Mouse (Mus musculus) heart, embryonic 11.5 days (tissue): ENCODE measurements around the gene Tdrkh. TPM values are rescaled to one million over a fixed set of nuclear protein-coding genes. Genes with fewer than 3 reads are reported as not detected.
A peak's percentile ranks its signal among the peaks of the same experiment; 100 is the strongest.

Experiments used
- ATAC-seq: fragments of 200-750 bp; cut with Nextera tagmentation; replicated peaks from 2 replicates; pipeline ENCODE4 v1.8.0; 2017; ENCODE audit warnings: moderate library complexity; ENCODE audit not compliant: insufficient number of reproducible peaks, low FRiP score, low TSS enrichment
- H3K27ac ChIP-seq: fragments of 300-500 bp; sonication (generic); 2 replicates; pipeline ENCODE4 v1.5.1; 2014; ENCODE audit warnings: mild to moderate bottlenecking, low read depth, low read length
- H3K27me3 ChIP-seq: fragments of 300-500 bp; sonication (generic); 2 replicates; pipeline ENCODE4 v1.6.1; 2014; ENCODE audit warnings: mild to moderate bottlenecking, low read length, mixed read lengths; ENCODE audit not compliant: control insufficient read depth, insufficient read depth
- H3K36me3 ChIP-seq: fragments of 300-500 bp; sonication (generic); 2 replicates; pipeline ENCODE4 v1.6.1; 2014; ENCODE audit warnings: mild to moderate bottlenecking, low read length, moderate library complexity, mixed read lengths; ENCODE audit not compliant: control insufficient read depth, insufficient read depth
- H3K4me1 ChIP-seq: fragments of 300-500 bp; sonication (generic); 2 replicates; pipeline ENCODE4 v1.6.1; 2014; ENCODE audit warnings: low read length; ENCODE audit not compliant: control insufficient read depth, insufficient read depth
- H3K4me2 ChIP-seq: fragments of 300-500 bp; sonication (generic); 2 replicates; pipeline ENCODE4 v1.6.1; 2014; ENCODE audit warnings: mild to moderate bottlenecking, moderate library complexity
- H3K4me3 ChIP-seq: fragments of 300-500 bp; sonication (generic); 2 replicates; pipeline ENCODE4 v1.5.1; 2014; ENCODE audit warnings: low read depth, low read length
- H3K9ac ChIP-seq: fragments of 300-500 bp; sonication (generic); 2 replicates; pipeline ENCODE4 v1.6.1; 2014; ENCODE audit warnings: mild to moderate bottlenecking, low read depth, low read length, moderate library complexity
- H3K9me3 ChIP-seq: fragments of 300-500 bp; sonication (generic); replicated peaks from 2 replicates; pipeline ENCODE4 v1.6.1; 2016; ENCODE audit warnings: low read length; ENCODE audit not compliant: control insufficient read depth
- WGBS: fragments of 180-500 bp; shearing (Covaris S2); extraction: QIAGEN DNeasy Blood & Tissue Kit; methylation state at CpG from one replicate; pipeline ENCODE4 v1.1.7; 2014; ENCODE audit not compliant: insufficient replicate concordance; 5-methylcytosine and 5-hydroxymethylcytosine counted together
- polyA plus RNA-seq: library from polyadenylated mRNA; unstranded; fragments of >200 nt; fragmentation: Nextera tagmentation; extraction: Ambion mirVana; gene quantifications from 2 replicates; pipeline ENCODE4 v1.2.1, GENCODE M21; 2014

Tdrkh gene
- polyA plus RNA-seq, 1 experiment from 2014 or later, result 8.7 TPM

GRCm38 (mm10) chr3:94405561-94405960 lies 7.5 kb upstream of the Tdrkh start:
- 66% methylated on average over 4 of the region's 4 CpGs for WGBS
- no peak for ATAC-seq
- no peaks in the 10 kb centered on the region for H3K36me3 ChIP-seq

GRCm38 (mm10) chr3:94412530-94412929 lies 543 bp upstream of the Tdrkh start:
- Histone ChIP-seq H3K27me3 (no peaks in the 10 kb centered on the region; the same call in 1 of the 2 replicates), H3K4me2 (peak overlapping the region; percentile 66), H3K4me1 (no peaks in the 10 kb centered on the region), H3K9ac (peak overlapping the region; percentile 23), H3K36me3 (no peaks in the 10 kb centered on the region), H3K9me3 (no peaks in the 10 kb centered on the region), H3K4me3 (peak overlapping the region; percentile 44), H3K27ac (no peak overlapping the region)
- WGBS, result 10% methylated on average over 25 of the region's 25 CpGs
- no peak for ATAC-seq

More at GRCm38 (mm10) chr3:94405561-94405960, 7.5 kb upstream of the Tdrkh start:
- H3K27ac ChIP-seq, result no peak overlapping the region
- no peak overlapping the region for H3K9ac ChIP-seq
- H3K4me2 ChIP-seq, result no peak overlapping the region
- no peaks in the 10 kb centered on the region for H3K9me3 ChIP-seq
- no peak overlapping the region for H3K4me3 ChIP-seq
- H3K4me1 ChIP-seq, result no peaks in the 10 kb centered on the region
- peaks cover 46% of the 10 kb centered on the region for H3K27me3 ChIP-seq

GRCm38 (mm10) chr3:94430980-94431379 lies 17.9 kb downstream of the Tdrkh start:
- Histone ChIP-seq H3K27ac (no peak overlapping the region), H3K4me2 (no peak overlapping the region), H3K27me3 (no peaks in the 10 kb centered on the region), H3K9ac (no peak overlapping the region), H3K9me3 (no peaks in the 10 kb centered on the region), H3K36me3 (no peaks in the 10 kb centered on the region), H3K4me3 (no peak overlapping the region), H3K4me1 (no peaks in the 10 kb centered on the region)
- 67% methylated on average over 2 of the region's 2 CpGs for WGBS
- ATAC-seq, result no peak

- no peak overlapping the region for H3K4me2 ChIP-seq
- ATAC-seq, result no peak
- whole genome bisulfite sequencing, result 91% methylated on average over 2 of the region's 2 CpGs
- no peaks in the 10 kb centered on the region for H3K9me3 ChIP-seq
- H3K27ac ChIP-seq, result no peak overlapping the region
- no peak overlapping the region for H3K9ac ChIP-seq
- no peaks in the 10 kb centered on the region for H3K36me3 ChIP-seq
- H3K4me1 ChIP-seq, result no peaks in the 10 kb centered on the region
- H3K4me3 ChIP-seq, result no peak overlapping the region
- no peaks in the 10 kb centered on the region for H3K27me3 ChIP-seq
Measured at GRCm38 (mm10) chr3:94434305-94434704, 21.2 kb downstream of the Tdrkh start.

- Histone ChIP-seq H3K27ac (no peak overlapping the region), H3K4me3 (no peak overlapping the region), H3K27me3 (no peaks in the 10 kb centered on the region), H3K9ac (no peak overlapping the region), H3K36me3 (no peaks in the 10 kb centered on the region), H3K4me2 (no peak overlapping the region), H3K4me1 (no peaks in the 10 kb centered on the region), H3K9me3 (no peaks in the 10 kb centered on the region)
- no peak for ATAC-seq
- WGBS, result 73% methylated on average over 9 of the region's 9 CpGs
Measured at GRCm38 (mm10) chr3:94436420-94436819, 23.3 kb downstream of the Tdrkh start.

GRCm38 (mm10) chr3:94441182-94441581 lies 28.1 kb downstream of the Tdrkh start:
- Histone ChIP-seq H3K27ac (no peak overlapping the region), H3K9ac (no peak overlapping the region), H3K27me3 (no peaks in the 10 kb centered on the region), H3K36me3 (peaks cover 11% of the 10 kb centered on the region; the same call in 1 of the 2 replicates), H3K4me2 (no peak overlapping the region), H3K4me1 (0 out of 2 replicates have a peak, but pooled peaks cover 3% of the 10 kb centered on the region), H3K9me3 (no peaks in the 10 kb centered on the region), H3K4me3 (no peak overlapping the region)
- ATAC-seq, result no peak
- 39% methylated on average over 3 of the region's 3 CpGs for WGBS

GRCm38 (mm10) chr3:94442951-94443596 lies 30.0 kb downstream of the Tdrkh start, which contains the start of gene Mrpl9:
Gene Mrpl9, plus strand, starts transcription at chr3:94443318.
- H3K36me3 ChIP-seq, result peaks cover 28% of the 10 kb centered on the region
- 1% methylated on average over 39 of the region's 39 CpGs for WGBS
- H3K27me3 ChIP-seq, result no peaks in the 10 kb centered on the region
- H3K9ac ChIP-seq, result peak within 1 kb of the TSS; percentile 96
- 0 out of 2 replicates have a peak, but pooled peaks cover 3% of the 10 kb centered on the region for H3K4me1 ChIP-seq
- H3K4me2 ChIP-seq, result peak within 1 kb of the TSS; percentile 86
- peak within 1 kb of the TSS; percentile 66; the same call in 1 of the 2 replicates for H3K27ac ChIP-seq
- peak within 1 kb of the TSS; percentile 96 for H3K4me3 ChIP-seq
- ATAC-seq, result peak; percentile 92
- H3K9me3 ChIP-seq, result no peaks in the 10 kb centered on the region

GRCm38 (mm10) chr3:94443597-94443964 lies 30.5 kb downstream of the Tdrkh start, which contains the start of gene Oaz3:
Gene Oaz3, minus strand, starts transcription at chr3:94443915.
- H3K9me3 ChIP-seq, result no peaks in the 10 kb centered on the region
- WGBS, result under 1% methylated on average over 24 of the region's 24 CpGs

GRCm38 (mm10) chr3:94449377-94449776 lies 36.3 kb downstream of the Tdrkh start:
- Histone ChIP-seq H3K4me3 (no peak overlapping the region), H3K27me3 (no peaks in the 10 kb centered on the region), H3K9ac (no peak overlapping the region), H3K36me3 (peaks cover 33% of the 10 kb centered on the region), H3K4me2 (no peak overlapping the region), H3K4me1 (no peaks in the 10 kb centered on the region), H3K9me3 (no peaks in the 10 kb centered on the region), H3K27ac (no peak overlapping the region)
- WGBS, result 85% methylated on average over 2 of the region's 2 CpGs
- ATAC-seq, result no peak

More at GRCm38 (mm10) chr3:94443597-94443964, 30.5 kb downstream of the Tdrkh start, which contains the start of gene Oaz3:
- 0 out of 2 replicates have a peak, but pooled peaks cover 3% of the 10 kb centered on the region for H3K4me1 ChIP-seq
- peak; percentile 65 for ATAC-seq
- H3K27me3 ChIP-seq, result no peaks in the 10 kb centered on the region
- H3K36me3 ChIP-seq, result peaks cover 31% of the 10 kb centered on the region
- H3K4me3 ChIP-seq, result peak within 1 kb of the TSS; percentile 96
- peak within 1 kb of the TSS; percentile 96 for H3K9ac ChIP-seq
- H3K27ac ChIP-seq, result peak within 1 kb of the TSS; percentile 66; the same call in 1 of the 2 replicates
- H3K4me2 ChIP-seq, result peak within 1 kb of the TSS; percentile 86
